Mouse (Mus musculus) intestine, embryonic 16.5 days (tissue): ENCODE results near the gene Krt78. TPM values are rescaled to one million over a fixed set of nuclear protein-coding genes. Genes with fewer than 3 reads are reported as not detected.

ENCODE experiments used
- ATAC-seq: fragments of 200-750 bp; cut with Nextera tagmentation; 2 replicates; pipeline ENCODE4 v1.8.0; 2017; ENCODE audit warnings: moderate TSS enrichment, moderate library complexity
- H3K27ac ChIP-seq: fragments of 300-500 bp; sonication (generic); 2 replicates; pipeline ENCODE4 v1.5.1; 2014; ENCODE audit warnings: mild to moderate bottlenecking, low read length
- H3K27me3 ChIP-seq: fragments of 300-500 bp; sonication (generic); replicated peaks from 2 replicates; pipeline ENCODE4 v1.6.1; 2014; ENCODE audit warnings: low read length, control low read depth, mixed read lengths; ENCODE audit not compliant: control insufficient read depth, insufficient read depth
- H3K36me3 ChIP-seq: fragments of 300-500 bp; sonication (generic); 2 replicates; pipeline ENCODE4 v1.6.1; 2014; ENCODE audit warnings: low read length, control low read depth; ENCODE audit not compliant: control insufficient read depth, insufficient read depth
- H3K4me1 ChIP-seq: fragments of 300-500 bp; sonication (generic); 2 replicates; pipeline ENCODE4 v1.6.1; 2014; ENCODE audit warnings: low read length, control low read depth, mixed read lengths; ENCODE audit not compliant: control insufficient read depth, insufficient read depth
- H3K4me2 ChIP-seq: fragments of 300-500 bp; sonication (generic); 2 replicates; pipeline ENCODE4 v1.6.1; 2014; ENCODE audit warnings: low read depth, low read length, control low read depth
- H3K4me3 ChIP-seq: fragments of 300-500 bp; sonication (generic); 2 replicates; pipeline ENCODE4 v1.5.1; 2014; ENCODE audit warnings: mild to moderate bottlenecking, low read length
- H3K9ac ChIP-seq: fragments of 300-500 bp; sonication (generic); 2 replicates; pipeline ENCODE4 v1.6.1; 2014; ENCODE audit warnings: low read depth, low read length
- H3K9me3 ChIP-seq: fragments of 300-500 bp; sonication (generic); 2 replicates; pipeline ENCODE4 v1.6.1; 2016; ENCODE audit warnings: low read length, control low read depth; ENCODE audit not compliant: control insufficient read depth
- WGBS: fragments of 180-500 bp; shearing (Covaris S2); extraction: QIAGEN DNeasy Blood & Tissue Kit; methylation state at CpG from one replicate; pipeline ENCODE4 v1.1.7; 2014; 5-methylcytosine and 5-hydroxymethylcytosine counted together
- polyA plus RNA-seq: library from polyadenylated mRNA; unstranded; fragments of >200 nt; fragmentation: Nextera tagmentation; extraction: Ambion mirVana; gene quantifications from 2 replicates; pipeline ENCODE4 v1.2.1, GENCODE M21; 2015

Gene Krt78
- polyA plus RNA-seq, 1 experiment from 2014 or later: 0.07 TPM

DNA sequence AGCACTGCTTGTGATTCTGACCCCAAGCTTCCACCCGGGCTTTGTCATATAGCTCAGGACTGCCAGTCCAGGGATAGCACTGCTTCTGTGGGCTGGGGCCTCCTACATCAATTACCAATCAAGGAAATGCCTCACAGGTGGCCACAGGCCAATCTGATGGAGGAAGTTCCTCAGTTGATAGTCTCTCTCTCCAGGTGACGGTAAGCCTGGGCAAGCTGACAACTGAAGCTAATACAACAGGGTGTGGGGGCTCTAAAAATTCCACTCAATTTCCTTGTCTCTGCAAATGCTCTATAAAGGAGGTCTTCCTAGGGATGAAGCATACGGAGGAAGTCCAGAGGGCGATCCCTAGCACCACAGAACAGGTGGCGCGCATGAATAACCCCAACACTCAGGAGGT lies 36.9 kb upstream of the Krt78 start:
- Histone ChIP-seq H3K36me3 (no peaks in the 10 kb centered on the region), H3K4me2 (no peak overlapping the region), H3K9ac (no peak overlapping the region), H3K4me1 (peaks cover 14% of the 10 kb centered on the region), H3K9me3 (no peaks in the 10 kb centered on the region), H3K4me3 (no peak overlapping the region), H3K27me3 (no peaks in the 10 kb centered on the region), H3K27ac (peak overlapping the region; percentile 64)
- peak; percentile 10 for ATAC-seq
- WGBS: 66% methylated on average over 6 of the region's 6 CpGs

GRCm38 (mm10) chr15:101988714-101989113 lies 34.6 kb upstream of the Krt78 start:
- H3K9me3 ChIP-seq: no peaks in the 10 kb centered on the region
- no peak overlapping the region for H3K27ac ChIP-seq
- H3K4me3 ChIP-seq: no peak overlapping the region
- no peaks in the 10 kb centered on the region for H3K27me3 ChIP-seq
- H3K4me1 ChIP-seq: peaks cover 11% of the 10 kb centered on the region; the same call in 1 of the 2 replicates
- no peaks in the 10 kb centered on the region for H3K36me3 ChIP-seq
- no peak overlapping the region for H3K4me2 ChIP-seq
- 67% methylated on average over 8 of the region's 8 CpGs for WGBS
- no peak for ATAC-seq
- no peak overlapping the region for H3K9ac ChIP-seq

DNA sequence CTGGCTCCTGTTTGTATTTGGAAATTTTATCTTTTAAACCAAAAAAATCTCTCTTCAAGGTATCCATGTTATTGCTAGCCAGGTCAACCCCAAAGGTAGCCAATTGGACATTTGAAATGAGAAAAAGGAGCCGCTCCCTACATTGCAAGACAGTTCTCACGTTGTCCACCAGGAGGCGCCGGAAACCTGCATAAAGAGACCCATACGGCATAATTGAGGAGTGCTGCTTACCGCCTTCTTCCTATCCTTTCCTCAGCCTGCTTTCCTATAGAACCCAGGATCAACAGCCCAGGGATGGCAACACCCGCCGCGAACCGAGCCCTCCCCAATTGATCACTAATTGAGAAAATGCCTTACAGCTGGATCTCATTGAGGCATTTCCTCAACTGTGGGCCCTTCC lies 34.0 kb upstream of the Krt78 start:
- no peaks in the 10 kb centered on the region for H3K36me3 ChIP-seq
- WGBS: under 1% methylated on average over 10 of the region's 10 CpGs
- H3K9me3 ChIP-seq: no peaks in the 10 kb centered on the region
- peak overlapping the region; percentile 23; the same call in 1 of the 2 replicates for H3K4me2 ChIP-seq
- no peak for ATAC-seq
- H3K9ac ChIP-seq: no peak overlapping the region
- H3K4me1 ChIP-seq: peaks cover 13% of the 10 kb centered on the region; the same call in 1 of the 2 replicates
- H3K4me3 ChIP-seq: no peak overlapping the region
- no peaks in the 10 kb centered on the region for H3K27me3 ChIP-seq
- no peak overlapping the region for H3K27ac ChIP-seq

GRCm38 (mm10) chr15:101984746-101985145 lies 30.7 kb upstream of the Krt78 start:
- H3K4me1 ChIP-seq: peaks cover 12% of the 10 kb centered on the region; the same call in 1 of the 2 replicates
- H3K9ac ChIP-seq: peak overlapping the region; percentile 47; the same call in 1 of the 2 replicates
- H3K36me3 ChIP-seq: no peaks in the 10 kb centered on the region
- 12% methylated on average over 6 of the region's 6 CpGs for WGBS
- H3K4me2 ChIP-seq: peak overlapping the region; percentile 48
- H3K4me3 ChIP-seq: no peak overlapping the region
- ATAC-seq: no peak
- H3K27me3 ChIP-seq: no peaks in the 10 kb centered on the region
- H3K27ac ChIP-seq: no peak overlapping the region
- no peaks in the 10 kb centered on the region for H3K9me3 ChIP-seq

- peak overlapping the region; percentile 47; the same call in 1 of the 2 replicates for H3K9ac ChIP-seq
- ATAC-seq: peak; percentile 90
- H3K4me3 ChIP-seq: peak overlapping the region; percentile 25
- peak overlapping the region; percentile 33 for H3K27ac ChIP-seq
- no peaks in the 10 kb centered on the region for H3K27me3 ChIP-seq
- peaks cover 12% of the 10 kb centered on the region; the same call in 1 of the 2 replicates for H3K4me1 ChIP-seq
- WGBS: 3% methylated on average over 15 of the region's 15 CpGs
- H3K36me3 ChIP-seq: no peaks in the 10 kb centered on the region
- peak overlapping the region; percentile 48 for H3K4me2 ChIP-seq
- H3K9me3 ChIP-seq: no peaks in the 10 kb centered on the region
These were observed 30.0 kb upstream of the Krt78 start for GRCm38 (mm10) chr15:101983949-101984601.

DNA sequence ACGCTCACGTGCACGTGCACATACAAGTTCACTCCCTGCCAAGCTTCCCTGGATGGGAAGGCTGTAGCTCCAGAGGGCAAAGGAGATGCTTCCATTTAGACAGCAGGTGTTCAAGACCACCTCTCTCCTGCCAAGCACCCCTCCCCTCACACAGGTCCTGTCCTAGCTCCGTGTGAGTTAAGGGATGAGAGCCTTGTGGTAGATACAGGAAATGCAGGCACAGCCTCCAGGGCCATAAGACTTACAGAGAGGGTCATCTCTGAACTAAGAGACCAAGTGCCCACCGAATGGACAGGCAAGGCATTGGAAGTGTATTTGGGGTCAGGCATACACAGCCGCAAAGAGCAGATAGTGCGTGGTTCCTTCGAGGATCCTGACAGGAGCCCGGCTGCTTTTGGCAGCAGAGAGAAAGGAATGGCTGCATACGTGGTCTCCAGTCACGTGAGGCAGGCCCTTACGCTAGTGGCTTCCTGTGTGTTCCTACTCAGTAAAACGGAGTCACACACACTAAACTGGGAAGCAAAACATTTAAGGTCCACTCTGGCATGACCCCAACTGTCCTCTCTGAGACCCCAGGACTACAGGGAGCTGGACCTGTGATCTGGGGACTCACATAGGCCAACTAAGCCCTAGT lies 29.3 kb upstream of the Krt78 start:
- peak overlapping the region; percentile 21; the same call in 1 of the 2 replicates for H3K9ac ChIP-seq
- peak overlapping the region; percentile 48 for H3K4me2 ChIP-seq
- 77% methylated on average over 13 of the region's 13 CpGs for WGBS
- no peaks in the 10 kb centered on the region for H3K36me3 ChIP-seq
- ATAC-seq: no peak
- H3K27me3 ChIP-seq: no peaks in the 10 kb centered on the region
- no peak overlapping the region for H3K4me3 ChIP-seq
- H3K4me1 ChIP-seq: peaks cover 17% of the 10 kb centered on the region
- H3K27ac ChIP-seq: peak overlapping the region; percentile 33
- no peaks in the 10 kb centered on the region for H3K9me3 ChIP-seq

GRCm38 (mm10) chr15:101980849-101981248 lies 26.8 kb upstream of the Krt78 start:
- peak; percentile 9 for ATAC-seq
- 42% methylated on average over 6 of the region's 6 CpGs for WGBS
- peak overlapping the region; percentile 7 for H3K9ac ChIP-seq

DNA sequence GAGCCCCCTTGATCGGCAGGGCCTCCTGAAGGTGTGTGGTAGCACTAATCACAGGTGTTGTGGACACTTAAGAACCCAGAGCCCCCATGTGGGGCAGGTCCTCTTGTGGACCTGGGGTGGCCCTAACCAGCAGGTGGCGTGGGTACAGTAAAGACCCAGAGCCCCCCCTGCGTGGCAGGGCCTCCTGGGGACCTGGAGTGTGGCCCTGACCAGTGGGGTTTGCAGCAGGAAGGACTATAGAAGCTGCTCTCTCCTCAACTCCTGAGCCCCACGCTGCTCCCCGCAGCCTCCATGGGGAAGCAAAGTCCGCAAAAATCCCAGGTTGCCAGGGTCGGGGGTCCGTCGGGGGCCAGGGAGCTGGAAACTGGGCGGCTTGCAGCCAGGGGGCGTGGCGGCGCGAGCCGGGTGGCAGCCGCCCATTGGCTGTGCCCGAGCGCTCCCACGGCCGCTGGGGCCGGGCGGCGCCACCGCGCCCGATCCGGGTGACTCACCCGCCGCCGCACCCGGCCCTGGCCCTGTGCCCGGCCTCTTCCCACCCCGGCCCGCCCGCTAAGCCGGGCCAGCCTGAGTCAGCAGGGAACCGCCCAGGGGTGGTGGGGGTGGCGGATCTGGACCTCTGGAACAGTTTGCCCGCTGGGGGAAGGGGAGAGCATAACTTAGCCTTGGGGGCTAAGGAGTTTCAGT lies 23.1 kb upstream of the Krt78 start:
- peak overlapping the region; percentile 33 for H3K4me3 ChIP-seq
- peaks cover 54% of the 10 kb centered on the region for H3K4me1 ChIP-seq
- peak; percentile 92 for ATAC-seq
- no peaks in the 10 kb centered on the region for H3K9me3 ChIP-seq
- H3K36me3 ChIP-seq: no peaks in the 10 kb centered on the region
- H3K4me2 ChIP-seq: peak overlapping the region; percentile 66
- peak overlapping the region; percentile 99 for H3K27ac ChIP-seq
- no peaks in the 10 kb centered on the region for H3K27me3 ChIP-seq
- peak overlapping the region; percentile 82 for H3K9ac ChIP-seq
- 3% methylated on average over 39 of the region's 39 CpGs for WGBS

More at GRCm38 (mm10) chr15:101980849-101981248, 26.8 kb upstream of the Krt78 start:
- Histone ChIP-seq H3K27ac (peak overlapping the region; percentile 6; the same call in 1 of the 2 replicates), H3K27me3 (no peaks in the 10 kb centered on the region), H3K4me1 (peaks cover 42% of the 10 kb centered on the region), H3K9me3 (no peaks in the 10 kb centered on the region), H3K4me3 (no peak overlapping the region), H3K36me3 (no peaks in the 10 kb centered on the region), H3K4me2 (no peak overlapping the region)

GRCm38 (mm10) chr15:101976641-101977040 lies 22.6 kb upstream of the Krt78 start:
- Histone ChIP-seq H3K9me3 (no peaks in the 10 kb centered on the region), H3K9ac (peak overlapping the region; percentile 82), H3K36me3 (no peaks in the 10 kb centered on the region), H3K27me3 (no peaks in the 10 kb centered on the region), H3K4me2 (peak overlapping the region; percentile 66), H3K4me1 (peaks cover 54% of the 10 kb centered on the region), H3K27ac (peak overlapping the region; percentile 99), H3K4me3 (no peak overlapping the region)
- WGBS: 38% methylated on average over 3 of the region's 3 CpGs
- no peak for ATAC-seq
